Mouse (Mus musculus): ENCODE measurements around the gene Fam219b. TPM values are rescaled to one million over a fixed set of nuclear protein-coding genes. Genes with fewer than 3 reads are reported as not detected.

Fam219b gene
- total and polyA plus RNA-seq, 2 experiments: 5.4 to 6.7 TPM

GRCm38 (mm10) chr9:57584991-57585390 lies 47.7 kb downstream of the Fam219b start:
- H3K27me3 ChIP-seq (ENCODE audit: control insufficient read depth, insufficient read depth, low read length): no peaks in the 10 kb centered on the region
- H3K79me2 ChIP-seq (ENCODE audit: control insufficient read depth, insufficient read depth, low read length): no peaks in the 10 kb centered on the region
- no peak for TF ChIP-seq CTCF (IDR thresholded peaks at IDR 0.05; ENCODE audit: low read depth, low read length)
- no peak for TF ChIP-seq POLR2A (IDR thresholded peaks at IDR 0.05; ENCODE audit: extremely low read depth, insufficient read depth, low read length)
- DNase-seq (ENCODE audit: extremely low read depth, low read depth, low spot score): no peak
- no peak overlapping the region for H3K27ac ChIP-seq (replicated peaks; ENCODE audit: insufficient read depth, low read depth, low read length)
- H3K4me3 ChIP-seq (ENCODE audit: insufficient read depth, low read depth, low read length): no peak overlapping the region
- H3K9ac ChIP-seq (ENCODE audit: low read depth, low read length): no peak overlapping the region
- WGBS: 80% methylated on average over 3 of the region's 3 CpGs
- H3K4me1 ChIP-seq (ENCODE audit: control insufficient read depth, insufficient read depth, low read length): peaks cover 4% of the 10 kb centered on the region
- H3K36me3 ChIP-seq (ENCODE audit: control insufficient read depth, insufficient read depth, low read length): peaks cover 26% of the 10 kb centered on the region; the same call in 1 of the 2 replicates

- Histone ChIP-seq H3K79me2 (ENCODE audit: control insufficient read depth, insufficient read depth, low read length) (no peaks in the 10 kb centered on the region), H3K27me3 (ENCODE audit: control insufficient read depth, insufficient read depth, low read length) (no peaks in the 10 kb centered on the region), H3K9ac (ENCODE audit: low read depth, low read length) (peak within 1 kb of the TSS; percentile 85), H3K4me1 (ENCODE audit: control insufficient read depth, insufficient read depth, low read length) (peaks cover 8% of the 10 kb centered on the region), H3K36me3 (ENCODE audit: control insufficient read depth, insufficient read depth, low read length) (no peaks in the 10 kb centered on the region), H3K4me3 (ENCODE audit: insufficient read depth, low read depth, low read length) (peak within 1 kb of the TSS; percentile 85), H3K27ac (replicated peaks; ENCODE audit: insufficient read depth, low read depth, low read length) (peak within 1 kb of the TSS; percentile 77)
- WGBS: under 1% methylated on average over 58 of the region's 58 CpGs
- DNase-seq (ENCODE audit: extremely low read depth, low read depth, low spot score): peak; percentile 69
- TF ChIP-seq POLR2A (IDR thresholded peaks at IDR 0.05; ENCODE audit: extremely low read depth, insufficient read depth, low read length) (peak; percentile 38; the same call in 1 of the 2 replicates), CTCF (IDR thresholded peaks at IDR 0.05; ENCODE audit: low read depth, low read length) (peak; percentile 15; the same call in 1 of the 2 replicates)
These were observed 52.1 kb downstream of the Fam219b start, which contains the start of gene Ulk3 for GRCm38 (mm10) chr9:57589224-57590126. Gene Ulk3, plus strand, starts transcription at chr9:57589452.

- no peaks in the 10 kb centered on the region for H3K27me3 ChIP-seq (ENCODE audit: control insufficient read depth, insufficient read depth, low read length)
- no peak overlapping the region for H3K9ac ChIP-seq (ENCODE audit: low read depth, low read length)
- H3K36me3 ChIP-seq (ENCODE audit: control insufficient read depth, insufficient read depth, low read length): 0 out of 2 replicates have a peak, but pooled peaks cover 2% of the 10 kb centered on the region
- H3K27ac ChIP-seq (replicated peaks; ENCODE audit: insufficient read depth, low read depth, low read length): no peak overlapping the region
- TF ChIP-seq CTCF (IDR thresholded peaks at IDR 0.05; ENCODE audit: low read depth, low read length) (no peak), POLR2A (IDR thresholded peaks at IDR 0.05; ENCODE audit: extremely low read depth, insufficient read depth, low read length) (no peak)
- WGBS: 75% methylated on average over 5 of the region's 5 CpGs
- no peaks in the 10 kb centered on the region for H3K79me2 ChIP-seq (ENCODE audit: control insufficient read depth, insufficient read depth, low read length)
- no peak overlapping the region for H3K4me3 ChIP-seq (ENCODE audit: insufficient read depth, low read depth, low read length)
- peaks cover 8% of the 10 kb centered on the region for H3K4me1 ChIP-seq (ENCODE audit: control insufficient read depth, insufficient read depth, low read length)
- no peak for DNase-seq (ENCODE audit: extremely low read depth, low read depth, low spot score)
These were observed 53.4 kb downstream of the Fam219b start for GRCm38 (mm10) chr9:57590726-57591125.

Other genes with a start within 250 kb of the Fam219b start
- 10.9 and 11.3 TPM in 2 replicates for gene Ppcdc, start 97.4 kb upstream of the Fam219b start, total RNA-seq (2014; rRNA removed)
- gene Ppcdc, start 97.4 kb upstream of the Fam219b start, polyA plus RNA-seq (2012; rRNA removed): 25.2 and 42.4 TPM in 2 replicates
- 10.3 and 12.7 TPM in 2 replicates for gene Scamp5, start 69.5 kb upstream of the Fam219b start, total RNA-seq (2014; rRNA removed)
- 13.7 and 18.2 TPM in 2 replicates for gene Scamp5, start 69.5 kb upstream of the Fam219b start, polyA plus RNA-seq (2012; rRNA removed)
- not detected in 2 replicates for gene Rpp25, start 33.5 kb upstream of the Fam219b start, total RNA-seq (2014; rRNA removed)
- gene Rpp25, start 33.5 kb upstream of the Fam219b start, polyA plus RNA-seq (2012; rRNA removed): not detected in 2 replicates
- 299 and 328 TPM in 2 replicates for gene Cox5a, start 16.3 kb upstream of the Fam219b start, total RNA-seq (2014; rRNA removed)
- gene Cox5a, start 16.3 kb upstream of the Fam219b start, polyA plus RNA-seq (2012; rRNA removed): 507 and 522 TPM in 2 replicates
- gene Mpi, start 15.2 kb downstream of the Fam219b start, total RNA-seq (2014; rRNA removed): 8.9 and 9.4 TPM in 2 replicates
- gene Mpi, start 15.2 kb downstream of the Fam219b start, polyA plus RNA-seq (2012; rRNA removed): 12.2 and 14.5 TPM in 2 replicates
- 10.5 and 10.7 TPM in 2 replicates for gene Scamp2, start 23.4 kb downstream of the Fam219b start, total RNA-seq (2014; rRNA removed)
- gene Scamp2, start 23.4 kb downstream of the Fam219b start, polyA plus RNA-seq (2012; rRNA removed): 28.4 and 32.6 TPM in 2 replicates
- gene Ulk3, start 51.9 kb downstream of the Fam219b start, total RNA-seq (2014; rRNA removed): 4.5 and 5.7 TPM in 2 replicates
- 9.8 and 16.8 TPM in 2 replicates for gene Ulk3, start 51.9 kb downstream of the Fam219b start, polyA plus RNA-seq (2012; rRNA removed)
- not detected in 2 replicates for gene Cplx3, start 68.8 kb downstream of the Fam219b start, total RNA-seq (2014; rRNA removed)
- not detected in 2 replicates for gene Cplx3, start 68.8 kb downstream of the Fam219b start, polyA plus RNA-seq (2012; rRNA removed)
- not detected in 2 replicates for gene Lman1l, start 83.2 kb downstream of the Fam219b start, total RNA-seq (2014; rRNA removed)
- gene Lman1l, start 83.2 kb downstream of the Fam219b start, polyA plus RNA-seq (2012; rRNA removed): not detected in 2 replicates
- gene Csk, start 116.1 kb downstream of the Fam219b start, total RNA-seq (2014; rRNA removed): 18.3 and 32.8 TPM in 2 replicates
- gene Csk, start 116.1 kb downstream of the Fam219b start, polyA plus RNA-seq (2012; rRNA removed): 31.4 and 33.9 TPM in 2 replicates
- gene Cyp1a2, start 146.2 kb downstream of the Fam219b start, total RNA-seq (2014; rRNA removed): 495 and 621 TPM in 2 replicates
- 954 and 976 TPM in 2 replicates for gene Cyp1a2, start 146.2 kb downstream of the Fam219b start, polyA plus RNA-seq (2012; rRNA removed)
- gene Cyp1a1, start 150.4 kb downstream of the Fam219b start, total RNA-seq (2014; rRNA removed): 0.74 and 1.0 TPM in 2 replicates
- gene Cyp1a1, start 150.4 kb downstream of the Fam219b start, polyA plus RNA-seq (2012; rRNA removed): 1.0 TPM in 2 replicates
- 5.7 and 6.4 TPM in 2 replicates for gene Edc3, start 171.0 kb downstream of the Fam219b start, total RNA-seq (2014; rRNA removed)
- gene Edc3, start 171.0 kb downstream of the Fam219b start, polyA plus RNA-seq (2012; rRNA removed): 6.6 TPM in 2 replicates
- gene Clk3, start 228.3 kb downstream of the Fam219b start, total RNA-seq (2014; rRNA removed): 32.5 and 55.3 TPM in 2 replicates
- 45.8 and 48.1 TPM in 2 replicates for gene Clk3, start 228.3 kb downstream of the Fam219b start, polyA plus RNA-seq (2012; rRNA removed)